Mouse (Mus musculus) heart, embryonic 10.5 days (tissue): ENCODE data around the gene Zfp280d. TPM values are rescaled to one million over a fixed set of nuclear protein-coding genes. Genes with fewer than 3 reads are reported as not detected.
"Not testable (repeated sequence)": the region's sequence is repeated elsewhere in the genome, so short reads cannot be mapped to it uniquely, and the experiment has no call there.

ENCODE experiments used
- DNase-seq: peaks from one replicate; pipeline ENCODE4 v3.0.0-alpha.2; 2017; ENCODE audit warnings: low spot score
- H3K27ac ChIP-seq: fragments of 300-500 bp; sonication (generic); 2 replicates; pipeline ENCODE4 v1.5.1; 2016; ENCODE audit warnings: mild to moderate bottlenecking
- H3K27me3 ChIP-seq: fragments of 300-500 bp; sonication (generic); 2 replicates; pipeline ENCODE4 v1.6.1; 2016; ENCODE audit warnings: mild to moderate bottlenecking; ENCODE audit not compliant: poor library complexity, insufficient read depth, severe bottlenecking
- H3K36me3 ChIP-seq: fragments of 300-500 bp; sonication (generic); 2 replicates; pipeline ENCODE4 v1.6.1; 2016; ENCODE audit warnings: mild to moderate bottlenecking, moderate library complexity
- H3K4me1 ChIP-seq: fragments of 300-500 bp; sonication (generic); 2 replicates; pipeline ENCODE4 v1.6.1; 2016; ENCODE audit warnings: mild to moderate bottlenecking
- H3K4me3 ChIP-seq: fragments of 300-500 bp; sonication (generic); 2 replicates; pipeline ENCODE4 v1.5.1; 2016; ENCODE audit warnings: mild to moderate bottlenecking, moderate library complexity
- H3K9me3 ChIP-seq: fragments of 300-500 bp; sonication (generic); 2 replicates; pipeline ENCODE4 v1.6.1; 2016; ENCODE audit warnings: mild to moderate bottlenecking, moderate library complexity
- WGBS: fragments of 180-500 bp; shearing (Covaris S2); methylation state at CpG from one replicate; pipeline ENCODE4 v1.1.7; 2016; 5-methylcytosine and 5-hydroxymethylcytosine counted together
- polyA plus RNA-seq: library from polyadenylated mRNA; unstranded; fragments of >200 nt; fragmentation: Nextera tagmentation; extraction: Ambion mirVana; gene quantifications from 2 replicates; pipeline ENCODE4 v1.2.1, GENCODE M21; 2016

The Zfp280d gene
- polyA plus RNA-seq, 1 experiment from 2014 or later: 34.0 TPM

DNA sequence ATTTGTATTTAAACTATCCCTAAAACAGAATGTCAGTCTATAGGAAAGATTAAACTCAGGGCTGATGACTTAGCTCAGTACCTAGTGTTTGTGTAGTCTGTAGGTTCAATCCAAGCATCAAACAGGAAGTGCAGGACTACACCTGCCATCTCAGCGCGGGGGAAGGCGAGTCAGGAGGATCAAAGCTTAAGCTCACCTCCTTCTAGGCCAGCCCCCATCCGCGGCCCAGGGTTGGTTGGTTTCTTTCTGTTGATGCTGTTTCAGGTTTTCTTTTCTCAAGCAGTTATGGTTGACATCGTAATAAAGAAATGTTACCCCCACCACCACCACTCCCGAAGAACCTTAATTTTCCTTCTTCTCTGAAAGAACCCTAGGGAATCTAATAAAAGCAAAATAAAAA lies 111.1 kb downstream of the Zfp280d start:
- no peak for DNase-seq
- Histone ChIP-seq H3K36me3 (no peaks in the 10 kb centered on the region), H3K4me3 (no peak overlapping the region), H3K27ac (no peak overlapping the region), H3K27me3 (no peaks in the 10 kb centered on the region), H3K4me1 (no peaks in the 10 kb centered on the region), H3K9me3 (no peaks in the 10 kb centered on the region)
- WGBS: 69% methylated on average over 7 of the region's 7 CpGs

DNA sequence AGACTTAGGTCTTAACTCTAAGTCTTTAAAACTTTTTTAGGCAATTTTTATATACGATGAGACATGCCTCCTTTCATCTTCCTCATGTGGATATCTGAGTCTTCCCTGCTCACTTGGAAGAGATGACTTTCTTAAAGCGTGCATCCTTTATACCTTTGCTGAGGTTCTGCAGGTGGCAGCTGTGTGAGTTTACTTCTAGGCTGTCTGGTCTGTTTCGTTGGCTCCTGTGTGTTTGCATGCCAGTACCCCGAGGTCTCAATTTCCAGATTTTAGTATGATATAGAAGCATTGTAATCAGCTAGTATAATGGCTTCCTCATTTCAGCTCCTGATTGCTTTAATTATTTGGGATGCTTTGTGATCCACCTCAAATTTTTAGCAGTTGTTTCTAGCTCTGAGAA lies 114.3 kb downstream of the Zfp280d start:
- Histone ChIP-seq H3K27me3 (no peaks in the 10 kb centered on the region), H3K27ac (no peak overlapping the region), H3K36me3 (no peaks in the 10 kb centered on the region), H3K4me3 (no peak overlapping the region), H3K9me3 (no peaks in the 10 kb centered on the region), H3K4me1 (0 out of 2 replicates have a peak, but pooled peaks cover 1% of the 10 kb centered on the region)
- 85% methylated on average over 4 of the region's 4 CpGs for WGBS
- DNase-seq: no peak

DNA sequence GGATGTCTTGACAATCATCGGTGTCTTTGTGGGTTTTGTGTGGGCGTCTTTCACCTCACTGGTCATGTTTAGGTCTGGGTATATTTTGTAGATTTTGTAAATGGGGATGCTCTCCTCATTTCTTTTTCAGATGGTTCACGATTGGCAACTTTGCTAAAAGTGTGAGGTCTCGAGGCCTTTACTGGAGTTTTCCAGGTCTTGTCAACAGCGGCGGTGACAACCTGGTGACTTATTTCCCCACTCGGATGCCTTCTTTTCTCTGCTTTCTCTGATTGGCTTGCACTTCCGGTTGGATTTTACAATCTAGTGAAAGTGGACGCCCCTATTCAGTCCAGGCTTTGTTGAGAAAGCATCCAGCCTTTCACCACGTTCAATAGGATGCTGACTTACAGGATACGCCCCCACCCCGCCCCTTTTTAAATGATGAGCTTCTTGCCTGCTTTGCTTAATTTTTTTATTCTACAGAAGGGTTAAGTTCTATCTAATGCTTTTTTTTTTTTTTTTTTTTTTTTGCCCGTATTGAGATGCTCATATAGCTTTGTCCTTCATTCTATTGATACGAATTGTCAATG lies 114.9 kb downstream of the Zfp280d start:
- Histone ChIP-seq H3K4me3 (no peak overlapping the region), H3K27me3 (no peaks in the 10 kb centered on the region), H3K4me1 (0 out of 2 replicates have a peak, but pooled peaks cover 3% of the 10 kb centered on the region), H3K9me3 (no peaks in the 10 kb centered on the region), H3K27ac (no peak overlapping the region), H3K36me3 (no peaks in the 10 kb centered on the region)
- WGBS: 73% methylated on average over 14 of the region's 14 CpGs
- DNase-seq: no peak

DNA sequence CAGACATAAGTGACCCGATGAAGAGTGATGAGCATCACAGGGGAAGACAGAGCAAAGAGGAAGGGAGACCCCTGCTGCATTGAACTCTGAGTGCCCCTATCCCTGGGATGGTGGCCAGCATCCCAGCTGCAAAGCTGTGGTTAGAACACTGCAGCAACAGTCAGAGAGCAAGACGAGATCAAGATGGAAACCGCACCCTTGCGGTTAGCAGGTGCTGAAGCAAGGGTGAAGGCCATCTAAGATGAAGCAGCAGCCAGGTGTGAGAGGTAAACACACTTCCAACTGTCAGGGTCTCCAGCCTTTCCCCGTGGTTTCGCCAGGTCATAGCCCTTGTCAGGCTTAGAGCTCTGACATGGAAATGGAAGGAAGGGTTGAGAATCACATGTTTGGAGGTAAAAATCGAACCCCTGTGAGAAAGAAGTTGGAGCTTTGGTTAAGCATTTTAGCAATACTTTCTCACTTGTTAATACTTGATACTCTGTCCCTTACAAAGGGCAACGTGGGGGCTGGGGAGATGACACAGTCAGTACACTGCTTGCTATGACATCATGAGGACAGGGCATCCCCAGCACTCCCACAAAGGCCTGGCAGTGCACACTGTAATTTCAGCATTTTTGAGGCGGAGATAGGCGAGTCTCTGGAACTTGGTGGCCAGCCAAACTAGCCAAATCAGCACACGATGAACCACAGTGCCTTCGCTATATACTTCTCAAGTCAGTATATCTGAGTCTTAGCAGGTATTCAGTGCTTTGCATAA lies 115.8 kb downstream of the Zfp280d start:
- Histone ChIP-seq H3K4me1 (0 out of 2 replicates have a peak, but pooled peaks cover 3% of the 10 kb centered on the region), H3K4me3 (no peak overlapping the region), H3K9me3 (no peaks in the 10 kb centered on the region), H3K27ac (no peak overlapping the region), H3K27me3 (no peaks in the 10 kb centered on the region), H3K36me3 (no peaks in the 10 kb centered on the region)
- no peak for DNase-seq
- 79% methylated on average over 12 of the region's 12 CpGs for WGBS

DNA sequence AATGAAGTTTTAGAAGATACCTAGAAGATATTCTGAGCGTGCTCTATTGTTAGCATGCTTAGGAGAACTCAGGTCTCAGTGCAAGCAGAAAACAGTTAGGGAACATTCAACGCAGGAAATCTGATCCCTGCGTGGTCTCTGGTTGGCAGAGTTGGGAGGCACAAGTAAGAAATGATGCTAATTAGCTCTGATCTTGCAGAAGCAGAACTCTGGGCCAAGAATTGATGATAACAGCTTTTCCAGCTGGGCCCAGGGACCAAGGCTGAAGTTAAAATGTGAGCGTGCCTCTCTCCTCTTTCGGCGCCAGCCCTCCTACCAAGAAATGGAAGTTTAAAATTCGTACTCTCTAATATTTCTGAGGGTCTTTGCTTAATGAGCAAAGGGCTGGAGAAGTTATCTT lies 118.0 kb downstream of the Zfp280d start:
- DNase-seq: no peak
- no peaks in the 10 kb centered on the region for H3K27me3 ChIP-seq
- H3K27ac ChIP-seq: no peak overlapping the region
- no peak overlapping the region for H3K4me3 ChIP-seq
- no peaks in the 10 kb centered on the region for H3K36me3 ChIP-seq
- H3K4me1 ChIP-seq: peaks cover 14% of the 10 kb centered on the region
- no peaks in the 10 kb centered on the region for H3K9me3 ChIP-seq
- WGBS: 77% methylated on average over 7 of the region's 7 CpGs

DNA sequence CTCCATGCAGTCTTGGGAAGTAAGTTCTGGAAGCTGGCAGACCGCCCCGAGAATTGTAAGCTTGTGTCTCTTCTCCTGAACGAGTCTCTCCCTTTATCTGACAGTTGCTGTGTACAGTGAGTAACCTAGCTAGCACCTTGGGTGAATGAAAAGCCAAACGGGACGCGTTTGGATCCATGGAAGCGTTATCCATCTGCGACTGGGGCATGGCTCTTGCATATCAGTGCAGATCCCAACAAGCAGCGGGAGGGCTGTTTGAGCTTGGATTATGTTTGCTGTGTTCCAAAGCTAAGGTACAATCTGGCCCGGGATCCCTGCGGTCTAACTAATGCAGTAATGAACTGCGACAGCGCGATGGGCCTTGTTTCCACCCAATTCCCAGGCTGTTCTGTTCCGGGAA lies 118.6 kb downstream of the Zfp280d start:
- H3K36me3 ChIP-seq: no peaks in the 10 kb centered on the region
- WGBS: 78% methylated on average over 15 of the region's 15 CpGs
- DNase-seq: no peak

DNA sequence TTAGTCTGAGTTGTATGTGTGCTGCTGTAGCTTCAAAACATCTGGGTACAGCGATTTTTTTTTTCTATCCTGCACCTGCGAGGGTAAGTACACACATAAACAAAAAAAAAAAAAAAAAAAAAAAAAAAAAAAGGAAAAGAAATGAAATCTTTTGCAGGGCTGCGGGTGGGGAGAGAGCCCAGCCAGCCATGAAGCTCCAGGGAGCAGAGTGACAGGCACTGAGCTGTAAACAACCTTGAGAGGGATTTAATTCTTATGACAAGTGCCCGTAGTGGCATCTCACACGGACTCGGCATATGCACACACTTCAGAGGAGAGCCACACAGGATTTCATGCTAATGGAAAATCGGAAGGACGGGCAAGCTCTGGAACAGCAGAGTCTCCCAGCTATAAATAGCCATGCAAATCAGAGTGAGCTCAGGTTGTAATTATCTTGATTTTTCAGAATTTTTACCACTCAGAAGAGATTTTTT lies 119.2 kb downstream of the Zfp280d start:
- no peaks in the 10 kb centered on the region; the same call in 1 of the 2 replicates for H3K9me3 ChIP-seq
- H3K27me3 ChIP-seq: no peaks in the 10 kb centered on the region
- DNase-seq: no peak
- peaks cover 15% of the 10 kb centered on the region for H3K4me1 ChIP-seq
- H3K36me3 ChIP-seq: no peaks in the 10 kb centered on the region
- no peak overlapping the region for H3K27ac ChIP-seq
- H3K4me3 ChIP-seq: no peak overlapping the region
- 57% methylated on average over 8 of the region's 8 CpGs for WGBS

More for the DNA sequence above, 118.6 kb downstream of the Zfp280d start:
- H3K27me3 ChIP-seq: no peaks in the 10 kb centered on the region
- no peak overlapping the region for H3K27ac ChIP-seq
- no peaks in the 10 kb centered on the region for H3K9me3 ChIP-seq
- no peak overlapping the region for H3K4me3 ChIP-seq
- peaks cover 15% of the 10 kb centered on the region for H3K4me1 ChIP-seq

DNA sequence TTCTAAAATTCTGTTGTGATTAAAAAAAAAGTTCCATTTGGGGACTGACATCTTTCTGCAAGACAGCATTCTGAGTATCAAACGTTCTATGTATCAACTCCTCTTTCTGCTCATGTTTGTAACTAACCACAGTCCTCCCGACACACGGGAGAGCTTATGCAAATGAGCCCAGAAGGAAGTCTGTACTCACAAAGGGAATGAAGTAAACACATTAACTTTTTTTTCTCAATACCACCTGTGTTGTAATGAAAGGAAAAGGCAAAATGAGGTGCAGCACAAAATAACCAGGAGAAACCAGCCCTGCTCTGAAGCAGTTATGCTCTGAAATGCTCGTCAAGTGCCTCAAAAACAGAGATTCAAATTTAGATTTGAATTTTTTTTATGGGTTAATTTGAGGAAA lies 125.5 kb downstream of the Zfp280d start:
- 50% methylated on average over 4 of the region's 4 CpGs for WGBS
- H3K4me3 ChIP-seq: no peak overlapping the region
- H3K27me3 ChIP-seq: no peaks in the 10 kb centered on the region
- H3K36me3 ChIP-seq: no peaks in the 10 kb centered on the region
- DNase-seq: no peak
- H3K9me3 ChIP-seq: no peaks in the 10 kb centered on the region; the same call in 1 of the 2 replicates
- H3K4me1 ChIP-seq: peaks cover 13% of the 10 kb centered on the region
- H3K27ac ChIP-seq: no peak overlapping the region

DNA sequence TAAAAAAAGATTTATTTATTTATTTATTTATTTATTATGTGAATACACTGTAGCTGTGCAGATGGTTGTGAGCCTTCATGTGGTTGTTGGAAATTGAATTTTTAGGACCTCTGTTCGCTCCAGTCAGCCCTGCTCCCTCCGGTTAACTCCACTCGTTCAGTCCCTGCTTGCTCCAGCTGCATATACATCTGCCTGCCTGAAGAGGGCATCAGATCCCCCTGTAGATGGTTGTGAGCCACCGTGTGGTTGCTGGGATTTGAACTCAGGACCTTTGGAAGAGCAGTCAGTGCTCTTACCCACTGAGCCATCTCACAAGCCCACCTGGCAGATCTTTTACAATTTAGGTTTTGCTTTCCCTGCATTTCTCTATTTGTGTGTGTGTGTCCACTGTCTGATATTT lies 127.1 kb downstream of the Zfp280d start:
- not testable (repeated sequence) for H3K4me3 ChIP-seq, H3K36me3 ChIP-seq, DNase-seq, H3K27ac ChIP-seq, H3K9me3 ChIP-seq, H3K27me3 ChIP-seq
- WGBS: 65% methylated on average over 4 of the region's 4 CpGs
- H3K4me1 ChIP-seq: peaks cover 10% of the 10 kb centered on the region

DNA sequence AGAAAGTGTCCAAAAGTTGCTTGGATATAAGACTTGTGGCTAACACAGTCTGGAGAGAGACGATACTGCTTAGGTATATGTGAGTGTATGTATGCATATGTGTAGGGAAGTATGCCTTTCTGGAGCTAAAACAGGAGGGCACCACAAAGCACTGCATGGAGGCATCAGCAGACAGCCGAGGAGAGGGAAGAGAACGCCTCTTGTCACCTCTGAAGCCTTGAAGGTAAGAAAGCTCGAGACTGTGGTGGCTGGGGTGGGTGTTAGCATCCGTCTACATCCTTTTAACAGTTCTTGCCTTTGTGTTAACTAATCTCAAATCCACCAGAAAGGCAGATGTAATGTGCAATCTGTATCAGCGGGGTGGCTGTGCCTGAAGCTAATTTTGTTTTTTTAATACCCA lies 128.8 kb downstream of the Zfp280d start:
- 68% methylated on average over 6 of the region's 6 CpGs for WGBS
- H3K9me3 ChIP-seq: no peaks in the 10 kb centered on the region; the same call in 1 of the 2 replicates
- no peak overlapping the region for H3K27ac ChIP-seq
- peaks cover 3% of the 10 kb centered on the region for H3K4me1 ChIP-seq
- DNase-seq: no peak
- no peaks in the 10 kb centered on the region for H3K36me3 ChIP-seq
- H3K4me3 ChIP-seq: no peak overlapping the region
- H3K27me3 ChIP-seq: no peaks in the 10 kb centered on the region

DNA sequence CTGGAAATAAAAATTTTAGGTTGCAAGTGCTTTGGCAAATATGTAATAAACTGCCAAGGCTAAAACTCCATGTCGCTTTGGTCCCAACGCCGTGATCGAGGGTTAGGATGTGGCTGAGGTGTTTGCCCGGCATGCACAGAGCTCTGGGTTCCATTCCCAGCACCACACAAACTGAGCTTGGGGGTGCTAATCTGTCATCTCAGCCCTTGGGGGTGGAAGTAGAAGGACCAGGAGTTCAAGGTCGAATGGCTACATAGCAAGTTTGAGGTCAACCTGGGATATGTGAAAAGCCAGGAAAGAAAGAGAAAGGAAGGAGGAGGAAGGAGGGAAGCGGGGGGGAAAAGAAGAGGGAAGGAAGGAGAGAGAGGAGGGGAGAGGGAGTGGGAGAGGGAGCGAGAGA lies 129.8 kb downstream of the Zfp280d start:
- 86% methylated on average over 8 of the region's 8 CpGs for WGBS
- no peak for DNase-seq
- no peak overlapping the region for H3K4me3 ChIP-seq
- peaks cover 8% of the 10 kb centered on the region for H3K4me1 ChIP-seq
- H3K27ac ChIP-seq: no peak overlapping the region
- no peaks in the 10 kb centered on the region for H3K9me3 ChIP-seq
- H3K36me3 ChIP-seq: no peaks in the 10 kb centered on the region
- no peaks in the 10 kb centered on the region for H3K27me3 ChIP-seq

DNA sequence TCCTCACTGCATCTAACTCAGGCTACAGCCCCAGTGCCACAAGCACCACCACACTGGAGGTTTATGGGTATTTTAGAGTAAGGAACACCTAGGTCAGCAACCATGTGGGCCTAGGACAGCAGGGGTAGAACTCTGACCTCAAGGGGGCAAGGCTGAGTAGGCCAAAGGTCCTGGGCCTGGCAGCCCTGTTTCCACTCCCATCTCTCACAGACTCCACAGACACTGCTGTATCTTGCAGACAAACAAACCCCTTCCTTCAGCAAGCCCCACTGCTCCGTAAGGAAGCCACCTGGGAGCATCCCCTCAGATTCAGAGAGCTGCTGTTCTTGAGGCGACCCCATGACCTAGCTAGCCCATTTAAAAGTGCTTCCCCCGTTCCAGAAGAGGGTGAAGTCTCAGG lies 130.3 kb downstream of the Zfp280d start:
- Histone ChIP-seq H3K4me1 (peaks cover 13% of the 10 kb centered on the region), H3K36me3 (no peaks in the 10 kb centered on the region), H3K27ac (no peak overlapping the region), H3K4me3 (no peak overlapping the region), H3K9me3 (no peaks in the 10 kb centered on the region), H3K27me3 (no peaks in the 10 kb centered on the region)
- DNase-seq: no peak
- WGBS: 70% methylated on average over 3 of the region's 3 CpGs

DNA sequence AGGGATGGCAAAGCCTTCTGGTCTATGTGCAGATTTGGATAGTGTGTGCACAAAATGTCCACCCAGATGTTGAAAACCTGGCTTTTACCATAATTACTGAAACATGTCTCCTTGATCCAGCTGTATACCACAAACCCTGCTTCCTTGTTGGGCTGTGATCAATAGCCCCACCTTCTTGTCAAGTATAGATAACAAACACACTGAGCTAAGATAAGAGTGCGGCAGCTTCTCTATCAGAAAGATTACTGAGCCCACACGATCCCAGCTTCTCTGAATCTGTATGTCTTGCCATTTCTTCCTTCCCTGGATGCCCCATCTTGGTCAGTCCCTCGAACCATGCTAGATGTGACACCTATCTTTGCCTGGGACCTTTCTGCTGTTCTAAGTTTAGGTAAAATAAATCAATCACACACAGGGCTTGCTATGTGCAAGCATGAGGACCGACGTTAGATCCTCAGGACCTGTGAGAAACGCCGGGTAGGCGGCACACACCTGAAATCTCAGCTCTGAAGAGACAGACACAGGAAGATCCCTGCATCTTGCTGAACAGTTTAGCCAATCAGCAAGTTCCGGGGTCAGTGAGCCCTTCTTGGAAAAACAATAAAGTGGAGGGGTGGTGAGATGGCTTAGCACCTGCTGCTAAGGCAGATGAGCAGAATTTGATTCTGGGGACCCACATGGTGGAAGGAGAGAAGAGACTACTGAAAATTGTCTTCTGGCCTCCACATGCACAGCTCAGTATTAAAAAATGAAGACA lies 131.4 kb downstream of the Zfp280d start:
- no peaks in the 10 kb centered on the region for H3K27me3 ChIP-seq
- peaks cover 13% of the 10 kb centered on the region for H3K4me1 ChIP-seq
- H3K36me3 ChIP-seq: no peaks in the 10 kb centered on the region
- H3K9me3 ChIP-seq: no peaks in the 10 kb centered on the region
- no peak overlapping the region for H3K4me3 ChIP-seq
- H3K27ac ChIP-seq: no peak overlapping the region
- no peak for DNase-seq
- 66% methylated on average over 9 of the region's 9 CpGs for WGBS
